Mouse (Mus musculus) cortical plate, adult 2 months (tissue): ENCODE measurements around the gene Jpt2. TPM values are rescaled to one million over a fixed set of nuclear protein-coding genes. Genes with fewer than 3 reads are reported as not detected.
A peak's percentile ranks its signal among the peaks of the same experiment; 100 is the strongest.
"Not testable (repeated sequence)": the region's sequence is repeated elsewhere in the genome, so short reads cannot be mapped to it uniquely, and the experiment has no call there.

Experiments
- H3K27ac ChIP-seq: fragments of 200-500 bp; 2 replicates; pipeline ENCODE4 v1.5.1; 2012; ENCODE audit warnings: low read length, control low read depth, inconsistent platforms; ENCODE audit not compliant: insufficient read depth
- H3K4me1 ChIP-seq: fragments of 200-500 bp; 2 replicates; pipeline ENCODE4 v1.6.1; 2011; ENCODE audit warnings: low read length; ENCODE audit not compliant: control insufficient read depth, insufficient read depth
- H3K4me3 ChIP-seq: fragments of 200-500 bp; 2 replicates; pipeline ENCODE4 v1.5.1; 2011; ENCODE audit warnings: mild to moderate bottlenecking, low read length, control low read depth; ENCODE audit not compliant: insufficient read depth
- CTCF ChIP-seq: fragments of 200-500 bp; IDR thresholded peaks from 2 replicates; pipeline ENCODE4 v1.5.1; 2011; ENCODE audit warnings: mild to moderate bottlenecking, control low read depth, low read length; ENCODE audit not compliant: insufficient read depth; ENCODE audit errors: extremely low read depth
- POLR2A ChIP-seq: fragments of 200-500 bp; IDR thresholded peaks from 2 replicates; pipeline ENCODE4 v1.6.1; 2011; ENCODE audit warnings: mild to moderate bottlenecking, low read length, control low read depth; ENCODE audit not compliant: insufficient read depth; ENCODE audit errors: extremely low read depth
- polyA plus RNA-seq: library from polyadenylated mRNA; depleted of rRNA; stranded (reverse); fragments of >200 nt; gene quantifications from 2 replicates; pipeline ENCODE4 v1.2.3, GENCODE M21; 2012; rRNA removed

Jpt2 gene
- polyA plus RNA-seq = 4.5 and 6.2 TPM in 2 replicates

GRCm38 (mm10) chr17:24960135-24960851 lies at the start of gene Jpt2:
Jpt2 (minus strand) TSS chr17:24960689.
- H3K4me3 ChIP-seq = peak within 1 kb of the TSS; percentile 65
- no peak within 1 kb of the TSS for H3K27ac ChIP-seq
- TF ChIP-seq CTCF (peak; percentile 22; the same call in 1 of the 2 replicates), POLR2A (no peak)
- H3K4me1 ChIP-seq = peaks cover 2% of the 10 kb centered on the region; the same call in 1 of the 2 replicates

GRCm38 (mm10) chr17:25007480-25007879 lies 47.0 kb upstream of the Jpt2 start:
- no peaks in the 10 kb centered on the region; the same call in 1 of the 2 replicates for H3K4me1 ChIP-seq
- no peak for TF ChIP-seq POLR2A
- TF ChIP-seq CTCF = no peak
- no peak overlapping the region for H3K27ac ChIP-seq
- no peak overlapping the region for H3K4me3 ChIP-seq

GRCm38 (mm10) chr17:25005102-25005501 lies 44.6 kb upstream of the Jpt2 start:
- Histone ChIP-seq H3K4me3 (no peak overlapping the region), H3K4me1 (no peaks in the 10 kb centered on the region; the same call in 1 of the 2 replicates)

GRCm38 (mm10) chr17:24994721-24995120 lies 34.2 kb upstream of the Jpt2 start:
- Histone ChIP-seq H3K27ac (no peak overlapping the region), H3K4me1 (no peaks in the 10 kb centered on the region)
- TF ChIP-seq CTCF = no peak
- TF ChIP-seq POLR2A = no peak

More at GRCm38 (mm10) chr17:25005102-25005501, 44.6 kb upstream of the Jpt2 start:
- H3K27ac ChIP-seq = no peak overlapping the region
- TF ChIP-seq POLR2A = no peak
- TF ChIP-seq CTCF = no peak

GRCm38 (mm10) chr17:24987221-24987620 lies 26.7 kb upstream of the Jpt2 start:
- H3K4me1 ChIP-seq = peaks cover 6% of the 10 kb centered on the region
- TF ChIP-seq CTCF (no peak), POLR2A (no peak)
- no peak overlapping the region for H3K4me3 ChIP-seq
- no peak overlapping the region for H3K27ac ChIP-seq

More at GRCm38 (mm10) chr17:24994721-24995120, 34.2 kb upstream of the Jpt2 start:
- H3K4me3 ChIP-seq = no peak overlapping the region

GRCm38 (mm10) chr17:24960852-24961715 lies 595 bp upstream of the Jpt2 start:
- TF ChIP-seq CTCF = no peak
- no peak for TF ChIP-seq POLR2A
- peak overlapping the region; percentile 65 for H3K4me3 ChIP-seq
- H3K27ac ChIP-seq = no peak overlapping the region
- H3K4me1 ChIP-seq = peaks cover 2% of the 10 kb centered on the region; the same call in 1 of the 2 replicates

GRCm38 (mm10) chr17:24959371-24959770 lies 1.1 kb downstream of the Jpt2 start:
- TF ChIP-seq CTCF (no peak), POLR2A (no peak)
- Histone ChIP-seq H3K4me3 (peak overlapping the region; percentile 65; the same call in 1 of the 2 replicates), H3K4me1 (peaks cover 2% of the 10 kb centered on the region; the same call in 1 of the 2 replicates), H3K27ac (no peak overlapping the region)

GRCm38 (mm10) chr17:24953291-24953690 lies 7.2 kb downstream of the Jpt2 start:
- Histone ChIP-seq H3K4me3 (no peak overlapping the region), H3K4me1 (no peaks in the 10 kb centered on the region), H3K27ac (no peak overlapping the region)
- no peak for TF ChIP-seq POLR2A
- no peak for TF ChIP-seq CTCF

- TF ChIP-seq CTCF (no peak), POLR2A (no peak)
- no peaks in the 10 kb centered on the region for H3K4me1 ChIP-seq
- no peak overlapping the region for H3K27ac ChIP-seq
- no peak overlapping the region for H3K4me3 ChIP-seq
Observed at GRCm38 (mm10) chr17:24950671-24951070, 9.8 kb downstream of the Jpt2 start.

- no peak overlapping the region for H3K4me3 ChIP-seq
- H3K4me1 ChIP-seq = no peaks in the 10 kb centered on the region
- no peak for TF ChIP-seq CTCF
- no peak for TF ChIP-seq POLR2A
- H3K27ac ChIP-seq = no peak overlapping the region
Observed at GRCm38 (mm10) chr17:24948204-24948603, 12.3 kb downstream of the Jpt2 start.

- H3K4me3 ChIP-seq, H3K4me1 ChIP-seq, H3K27ac ChIP-seq: not testable (repeated sequence)
Observed at GRCm38 (mm10) chr17:24943589-24943988, 16.9 kb downstream of the Jpt2 start.
